Comparison of ENCODE assay signal across 9 mouse cellular contexts in the genomic region with DNA sequence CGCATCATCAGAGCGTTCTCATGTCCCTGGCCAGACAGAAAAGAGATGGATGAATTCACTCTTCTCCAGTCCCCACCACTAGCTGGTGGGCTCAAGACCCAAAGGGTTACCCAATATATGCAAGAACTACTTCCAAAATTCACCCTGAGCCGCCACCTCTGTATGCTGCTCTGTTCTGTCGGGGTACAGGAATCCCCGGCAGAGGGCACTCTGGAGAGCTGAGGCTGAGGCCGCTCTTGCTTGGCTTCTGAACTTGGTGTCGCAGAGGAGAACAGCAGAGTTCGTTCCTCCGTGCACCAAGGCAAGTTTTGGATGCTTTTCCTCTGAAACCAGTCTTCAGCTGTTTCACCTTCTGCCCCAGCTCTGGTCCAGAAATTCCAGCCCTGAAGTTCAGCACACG.
DNase-seq lines count a peak whose midpoint lies in the region; ATAC-seq and TF ChIP-seq lines count a peak whose summit lies in the region.
"Had no signal": no experiment of that assay in that cellular context is flagged by ENCODE, and none has a peak within 500 bp of the region (broad histone marks: within the 10 kb centered on the region; RNA-seq: fewer than 3 reads in every experiment).

No protein-coding gene starts in this region.

- no peaks in the 10 kb centered on the region for H3K9me3 ChIP-seq in kidney, postnatal 0 days (replicated peaks; ENCODE audit: low read length)
- peaks cover 6% of the 10 kb centered on the region for H3K9me3 ChIP-seq in CH12.LX (replicated peaks; ENCODE audit: low read length)

- no peaks in the 10 kb centered on the region for H3K36me3 ChIP-seq in kidney, postnatal 0 days (ENCODE audit: insufficient read depth, low read length)
- no peaks in the 10 kb centered on the region for H3K36me3 ChIP-seq in CH12.LX (replicated peaks in 1 of 2; ENCODE audit: control insufficient read depth in 1 of 2, insufficient read depth in 1 of 2, low read length in 1 of 2)
- no peaks in the 10 kb centered on the region for H3K36me3 ChIP-seq in splenic B cell, adult 2 months (ENCODE audit: control insufficient read depth, insufficient read depth, low read length, poor library complexity, severe bottlenecking)

- dilution Hi-C loops in CH12.LX (cut with MboI; ENCODE audit: extremely low pct_ligation_motif_present, extremely low pct_unique_long_range_greater_than_20kb, low sequenced_read_pairs) = no loop called here

- H3K4me1 ChIP-seq in kidney, postnatal 0 days (replicated peaks; ENCODE audit: insufficient read depth, low read length) = no peaks in the 10 kb centered on the region
- peaks cover 0 to 7% of the 10 kb centered on the region in 2 experiments; a peak in 2 of 4 replicates for H3K4me1 ChIP-seq in CH12.LX (ENCODE audit: control insufficient read depth in 1 of 2, insufficient read depth in 2 of 2)

- peak; percentile 80 for TF ChIP-seq RAD21 in CH12.LX (IDR thresholded peaks at IDR 0.05; ENCODE audit: low read depth, low read length)

- in situ Hi-C loops in CH12.LX (cut with MboI; ENCODE audit: low pct_ligation_motif_present, low pct_unique_long_range_greater_than_20kb, low sequenced_read_pairs) = no loop called here

- no peak overlapping the region for H3K9ac ChIP-seq in kidney, postnatal 0 days (ENCODE audit: low read depth, low read length)
- no peak overlapping the region; the same call in 1 of the 2 replicates for H3K9ac ChIP-seq in CH12.LX (ENCODE audit: insufficient read depth, low read depth)

- no peaks in the 10 kb centered on the region for H3K79me2 ChIP-seq in CH12.LX (replicated peaks; ENCODE audit: control insufficient read depth, extremely low read depth, insufficient read depth, poor library complexity, severe bottlenecking)

- 63% methylated on average over 10 of the region's 10 CpGs for WGBS in kidney, postnatal 0 days

- DNase-seq in kidney, postnatal 0 days (ENCODE audit: low spot score) = no peak
- DNase-seq in kidney, adult 11 months = no peak
- peak; percentile 49 for DNase-seq in CH12.LX (ENCODE audit: extremely low read depth)
- DNase-seq in adrenal gland, adult 2 months = peak; percentile 49
- DNase-seq in kidney, postnatal 25 days = peak; percentile 58 to 69
- DNase-seq in splenic B cell, adult 2 months (ENCODE audit: low read depth, low spot score) = peak; percentile 32
- DNase-seq in ovary, postnatal 14 days (ENCODE audit: low spot score) = no peak
- no peak for DNase-seq in Muller cell, postnatal 12 days (ENCODE audit: inconsistent ontology term)

- no peak overlapping the region for H3K4me2 ChIP-seq in kidney, postnatal 0 days (ENCODE audit: low read length)
- H3K4me2 ChIP-seq in CH12.LX (ENCODE audit: insufficient read depth, low read depth, poor library complexity, severe bottlenecking) = peak overlapping the region; percentile 52

- H3K4me3 ChIP-seq in kidney, postnatal 0 days (replicated peaks; ENCODE audit: low read depth, low read length) = no peak overlapping the region
- no peak overlapping the region for H3K4me3 ChIP-seq in CH12.LX (replicated peaks in 1 of 3; ENCODE audit: low read depth in 2 of 3, low read length in 2 of 3, poor library complexity in 1 of 3)

- H3K27ac ChIP-seq in kidney, postnatal 0 days = no peak overlapping the region
- no peak overlapping the region for H3K27ac ChIP-seq in CH12.LX (ENCODE audit: insufficient read depth, low read depth)
- H3K27ac ChIP-seq: macrophage had no signal

- TF ChIP-seq POLR2A in CH12.LX (IDR thresholded peaks at IDR 0.05; ENCODE audit: low read depth, low read length) = no peak

- no peak for ATAC-seq in kidney, postnatal 0 days (replicated peaks; ENCODE audit: low FRiP score, low read depth)

- no peaks in the 10 kb centered on the region for H3K27me3 ChIP-seq in kidney, postnatal 0 days (ENCODE audit: insufficient read depth, low read length)
- no peaks in the 10 kb centered on the region for H3K27me3 ChIP-seq in CH12.LX (replicated peaks)
- H3K27me3 ChIP-seq in splenic B cell, adult 2 months (ENCODE audit: control insufficient read depth, insufficient read depth, low read length, poor library complexity, severe bottlenecking) = no peaks in the 10 kb centered on the region

- TF ChIP-seq EP300 in CH12.LX (IDR thresholded peaks at IDR 0.05; ENCODE audit: low read length) = no peak

- TF ChIP-seq CTCF in kidney, postnatal 0 days (IDR thresholded peaks at IDR 0.05; ENCODE audit: low read depth) = peak; percentile 59
- TF ChIP-seq CTCF in CH12.LX (conservative IDR thresholded peaks at IDR 0.05 in 1 of 2, IDR thresholded peaks at IDR 0.05 in 1 of 2; ENCODE audit: low read depth in 2 of 2, low read length in 2 of 2) = peak in 1 of 2 experiments; percentile 97; a peak in 2 of 4 replicates

TF ChIP-seq in CH12.LX, 34 proteins besides CTCF, POLR2A, EP300 and RAD21:
- TF ChIP-seq HCFC1 (IDR thresholded peaks at IDR 0.05; ENCODE audit: low read depth, low read length) = peak; percentile 36; the same call in 1 of the 2 replicates
- peak; percentile 71 for TF ChIP-seq ZC3H11A (IDR thresholded peaks at IDR 0.05; ENCODE audit: low read depth, low read length)
- TF ChIP-seq ZKSCAN1 (IDR thresholded peaks at IDR 0.05; ENCODE audit: borderline replicate concordance, low read depth, low read length) = no peak
- TF ChIP-seq UBTF (IDR thresholded peaks at IDR 0.05; ENCODE audit: low read depth, low read length) = no peak
- TF ChIP-seq CHD1 (IDR thresholded peaks at IDR 0.05; ENCODE audit: low read depth, low read length) = no peak
- 0 out of 2 replicates have a peak, but pooled peaks have one; percentile 17 for TF ChIP-seq ETS1 (conservative IDR thresholded peaks at IDR 0.05; ENCODE audit: low read depth, low read length)
- TF ChIP-seq MYC (IDR thresholded peaks at IDR 0.05; ENCODE audit: low read depth, low read length) = 0 out of 2 replicates have a peak, but pooled peaks have one; percentile 55
- TF ChIP-seq SMC3 (IDR thresholded peaks at IDR 0.05; ENCODE audit: low read depth, low read length) = peak; percentile 99
- TF ChIP-seq IRF4 (IDR thresholded peaks at IDR 0.05; ENCODE audit: low read depth, low read length) = peak; percentile 70; the same call in 1 of the 2 replicates
- TF ChIP-seq TCF12 (IDR thresholded peaks at IDR 0.05; ENCODE audit: low read depth, low read length) = 0 out of 2 replicates have a peak, but pooled peaks have one; percentile 28
- TF ChIP-seq MEF2A (IDR thresholded peaks at IDR 0.05; ENCODE audit: borderline replicate concordance, low read depth, low read length) = peak; percentile 50; the same call in 1 of the 2 replicates
- peak; percentile 34; the same call in 1 of the 2 replicates for TF ChIP-seq NRF1 (IDR thresholded peaks at IDR 0.05; ENCODE audit: low read depth, low read length)
- TF ChIP-seq NELFE (IDR thresholded peaks at IDR 0.05; ENCODE audit: low read depth, low read length) = peak; percentile 42; the same call in 1 of the 2 replicates

Comparison
In these comparisons a context has a peak if more than half of its experiments do, and no peak if none do; other contexts are left out.
1. DNase-seq: peak in CH12.LX (single experiment), adrenal gland, adult 2 months (single experiment), kidney, postnatal 25 days (2 of 2) and splenic B cell, adult 2 months (single experiment); none in kidney, postnatal 0 days (single experiment), kidney, adult 11 months (single experiment), ovary, postnatal 14 days (single experiment) and Muller cell, postnatal 12 days (single experiment).